Mouse (Mus musculus) ES-Bruce4 (cell line): ENCODE data around the gene Slc18b1. TPM values are rescaled to one million over a fixed set of nuclear protein-coding genes. Genes with fewer than 3 reads are reported as not detected.

ENCODE experiments used
- H3K27ac ChIP-seq: 2 replicates; pipeline ENCODE4 v1.5.1; 2012; ENCODE audit warnings: low read length, inconsistent platforms; ENCODE audit not compliant: insufficient read depth
- H3K27me3 ChIP-seq: 2 replicates; pipeline ENCODE4 v1.6.1; 2012; ENCODE audit warnings: mild to moderate bottlenecking, low read length, inconsistent platforms; ENCODE audit not compliant: control insufficient read depth, poor library complexity, insufficient read depth, severe bottlenecking
- H3K36me3 ChIP-seq: 2 replicates; pipeline ENCODE4 v1.6.1; 2012; ENCODE audit warnings: inconsistent platforms, mild to moderate bottlenecking, low read length, moderate library complexity; ENCODE audit not compliant: control insufficient read depth, poor library complexity, insufficient read depth, severe bottlenecking
- H3K4me1 ChIP-seq: one replicate; pipeline ENCODE4 v1.8.1; 2011; ENCODE audit warnings: low read length; ENCODE audit not compliant: control insufficient read depth, insufficient read depth
- H3K4me3 ChIP-seq: 2 replicates; pipeline ENCODE4 v1.5.1; 2011; ENCODE audit warnings: low read depth, mild to moderate bottlenecking, low read length
- H3K9ac ChIP-seq: 2 replicates; pipeline ENCODE4 v1.6.1; 2012; ENCODE audit warnings: low read depth, mild to moderate bottlenecking, inconsistent platforms; ENCODE audit not compliant: poor library complexity, severe bottlenecking
- H3K9me3 ChIP-seq: replicated peaks from 2 replicates; pipeline ENCODE4 v1.6.1; 2012; ENCODE audit warnings: mild to moderate bottlenecking, low read length, inconsistent platforms; ENCODE audit not compliant: control insufficient read depth, poor library complexity, insufficient read depth, severe bottlenecking
- CTCF ChIP-seq: IDR thresholded peaks from one replicate; pipeline ENCODE4 v1.8.1; 2011; ENCODE audit warnings: low read depth, low read length
- EP300 ChIP-seq: IDR thresholded peaks from 2 replicates; pipeline ENCODE4 v1.6.1; 2011; ENCODE audit warnings: low read depth, low read length; ENCODE audit not compliant: insufficient read depth
- POLR2A ChIP-seq: IDR thresholded peaks from one replicate; pipeline ENCODE4 v1.8.1; 2011; ENCODE audit warnings: low read length; ENCODE audit not compliant: insufficient read depth
- polyA plus RNA-seq: library from polyadenylated mRNA; stranded (reverse); fragments of >200 nt; gene quantifications from 2 replicates; pipeline ENCODE4 v1.2.4, GENCODE M21; 2011; ENCODE audit warnings: low read depth; ENCODE audit not compliant: missing spikeins, insufficient read depth, insufficient read length

The Slc18b1 gene
- polyA plus RNA-seq, result 2.9 and 3.4 TPM in 2 replicates

- Histone ChIP-seq H3K27ac (no peak within 1 kb of the TSS), H3K27me3 (no peaks in the 10 kb centered on the region), H3K4me1 (no peaks in the 10 kb centered on the region)
Observed at GRCm38 (mm10) chr10:23796551-23797503, at the start of gene Slc18b1. Gene Slc18b1 (plus strand): TSS chr10:23796986.

GRCm38 (mm10) chr10:23754166-23754565 lies 42.6 kb upstream of the Slc18b1 start:
- Histone ChIP-seq H3K27me3 (no peaks in the 10 kb centered on the region), H3K9ac (no peak overlapping the region), H3K27ac (no peak overlapping the region), H3K4me1 (no peaks in the 10 kb centered on the region), H3K9me3 (no peaks in the 10 kb centered on the region), H3K36me3 (no peaks in the 10 kb centered on the region), H3K4me3 (no peak overlapping the region)
- no peak for TF ChIP-seq POLR2A
- TF ChIP-seq EP300, result no peak
- no peak for TF ChIP-seq CTCF

More at GRCm38 (mm10) chr10:23796551-23797503, at the start of gene Slc18b1:
- Histone ChIP-seq H3K9ac (peak within 1 kb of the TSS; percentile 68), H3K4me3 (peak within 1 kb of the TSS; percentile 73), H3K9me3 (no peaks in the 10 kb centered on the region), H3K36me3 (no peaks in the 10 kb centered on the region)
- TF ChIP-seq EP300, result no peak
- no peak for TF ChIP-seq POLR2A
- no peak for TF ChIP-seq CTCF

- Histone ChIP-seq H3K36me3 (peaks cover 2% of the 10 kb centered on the region), H3K27ac (no peak overlapping the region), H3K9me3 (no peaks in the 10 kb centered on the region), H3K27me3 (no peaks in the 10 kb centered on the region), H3K9ac (no peak overlapping the region), H3K4me3 (no peak overlapping the region), H3K4me1 (no peaks in the 10 kb centered on the region)
- TF ChIP-seq CTCF (no peak), POLR2A (no peak), EP300 (no peak)
Observed at GRCm38 (mm10) chr10:23777288-23777945, 19.4 kb upstream of the Slc18b1 start.

- Histone ChIP-seq H3K9ac (no peak overlapping the region), H3K9me3 (no peaks in the 10 kb centered on the region), H3K36me3 (peaks cover 32% of the 10 kb centered on the region), H3K27me3 (no peaks in the 10 kb centered on the region), H3K27ac (no peak overlapping the region), H3K4me1 (no peaks in the 10 kb centered on the region), H3K4me3 (no peak overlapping the region)
- TF ChIP-seq EP300 (no peak), CTCF (no peak)
Observed at GRCm38 (mm10) chr10:23780539-23781275, 16.1 kb upstream of the Slc18b1 start.

GRCm38 (mm10) chr10:23781760-23782735 lies 14.7 kb upstream of the Slc18b1 start:
- TF ChIP-seq EP300, result no peak
- no peak for TF ChIP-seq CTCF
- TF ChIP-seq POLR2A, result no peak
- H3K4me1 ChIP-seq, result no peaks in the 10 kb centered on the region
- H3K9me3 ChIP-seq, result no peaks in the 10 kb centered on the region
- no peak overlapping the region for H3K4me3 ChIP-seq
- H3K27ac ChIP-seq, result peak overlapping the region; percentile 19
- no peaks in the 10 kb centered on the region for H3K27me3 ChIP-seq
- H3K36me3 ChIP-seq, result peaks cover 44% of the 10 kb centered on the region
- H3K9ac ChIP-seq, result no peak overlapping the region
